Mouse (Mus musculus) embryonic facial prominence, embryonic 15.5 days (tissue): ENCODE data around the gene Ddx46. TPM values are rescaled to one million over a fixed set of nuclear protein-coding genes. Genes with fewer than 3 reads are reported as not detected.

Source experiments
- ATAC-seq: fragments of 200-750 bp; cut with Nextera tagmentation; 2 replicates; pipeline ENCODE4 v1.8.0; 2017; ENCODE audit warnings: low read depth, moderate TSS enrichment; ENCODE audit not compliant: insufficient number of reproducible peaks, low FRiP score, low TSS enrichment
- H3K27ac ChIP-seq: fragments of 300-500 bp; sonication (generic); replicated peaks from 2 replicates; pipeline ENCODE4 v1.5.1; 2015; ENCODE audit warnings: mild to moderate bottlenecking, inconsistent platforms
- H3K27me3 ChIP-seq: fragments of 300-500 bp; sonication (generic); 2 replicates; pipeline ENCODE4 v1.6.1; 2015; ENCODE audit warnings: inconsistent platforms
- H3K36me3 ChIP-seq: fragments of 300-500 bp; sonication (generic); 2 replicates; pipeline ENCODE4 v1.6.1; 2015; ENCODE audit warnings: mild to moderate bottlenecking, inconsistent platforms
- H3K4me1 ChIP-seq: fragments of 300-500 bp; sonication (generic); 2 replicates; pipeline ENCODE4 v1.6.1; 2015; ENCODE audit warnings: inconsistent platforms
- H3K4me2 ChIP-seq: fragments of 300-500 bp; sonication (generic); replicated peaks from 2 replicates; pipeline ENCODE4 v1.6.1; 2015; ENCODE audit warnings: mild to moderate bottlenecking, inconsistent platforms
- H3K4me3 ChIP-seq: fragments of 300-500 bp; sonication (generic); replicated peaks from 2 replicates; pipeline ENCODE4 v1.5.1; 2015; ENCODE audit warnings: mild to moderate bottlenecking, inconsistent platforms
- H3K9ac ChIP-seq: fragments of 300-500 bp; sonication (generic); 2 replicates; pipeline ENCODE4 v1.6.1; 2015; ENCODE audit warnings: inconsistent platforms
- H3K9me3 ChIP-seq: fragments of 300-500 bp; sonication (generic); replicated peaks from 2 replicates; pipeline ENCODE4 v1.6.1; 2016; ENCODE audit warnings: inconsistent platforms
- WGBS: fragments of 180-500 bp; shearing (Covaris S2); methylation state at CpG from one replicate; pipeline ENCODE4 v1.1.7; 2015; 5-methylcytosine and 5-hydroxymethylcytosine counted together
- polyA plus RNA-seq: library from polyadenylated mRNA; unstranded; fragments of >200 nt; fragmentation: Nextera tagmentation; extraction: Ambion mirVana; gene quantifications from 2 replicates; pipeline ENCODE4 v1.2.1, GENCODE M21; 2015

Ddx46 gene
- polyA plus RNA-seq, result 31.0 and 32.1 TPM in 2 replicates

DNA sequence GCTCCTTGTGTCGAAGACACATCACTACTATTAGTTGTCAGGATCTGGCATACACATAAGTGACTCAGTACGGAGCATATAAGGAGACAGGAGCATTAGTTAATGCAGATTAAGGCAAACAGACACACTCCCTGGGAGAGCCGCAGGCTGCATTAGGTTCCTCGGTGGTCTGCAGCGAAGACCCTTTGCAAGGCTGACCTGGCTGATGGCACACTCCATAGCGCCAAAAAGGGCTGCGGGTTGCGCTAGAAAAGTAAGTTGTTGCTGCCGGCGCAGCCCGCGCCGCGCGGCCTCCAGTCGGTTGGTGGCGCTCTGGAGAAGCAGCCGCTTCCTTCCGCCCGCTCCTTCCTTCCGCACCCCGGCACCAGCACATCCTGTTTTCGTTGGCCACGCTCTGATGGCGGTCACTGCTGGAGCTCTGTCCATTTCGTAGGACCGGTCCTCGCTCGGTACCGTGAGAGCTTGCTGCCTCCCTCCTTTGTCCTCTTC is at the start of gene Ddx46:
Gene Ddx46, plus strand, starts transcription at position 389 of the 489 bp plus-strand sequence.
- Histone ChIP-seq H3K36me3 (peaks cover 34% of the 10 kb centered on the region), H3K9me3 (no peaks in the 10 kb centered on the region), H3K27me3 (no peaks in the 10 kb centered on the region), H3K27ac (no peak within 1 kb of the TSS), H3K9ac (peak within 1 kb of the TSS; percentile 82), H3K4me1 (peaks cover 17% of the 10 kb centered on the region), H3K4me3 (peak within 1 kb of the TSS; percentile 97), H3K4me2 (peak within 1 kb of the TSS; percentile 76)
- ATAC-seq, result peak; percentile 88
- 5% methylated on average over 30 of the region's 30 CpGs for WGBS

DNA sequence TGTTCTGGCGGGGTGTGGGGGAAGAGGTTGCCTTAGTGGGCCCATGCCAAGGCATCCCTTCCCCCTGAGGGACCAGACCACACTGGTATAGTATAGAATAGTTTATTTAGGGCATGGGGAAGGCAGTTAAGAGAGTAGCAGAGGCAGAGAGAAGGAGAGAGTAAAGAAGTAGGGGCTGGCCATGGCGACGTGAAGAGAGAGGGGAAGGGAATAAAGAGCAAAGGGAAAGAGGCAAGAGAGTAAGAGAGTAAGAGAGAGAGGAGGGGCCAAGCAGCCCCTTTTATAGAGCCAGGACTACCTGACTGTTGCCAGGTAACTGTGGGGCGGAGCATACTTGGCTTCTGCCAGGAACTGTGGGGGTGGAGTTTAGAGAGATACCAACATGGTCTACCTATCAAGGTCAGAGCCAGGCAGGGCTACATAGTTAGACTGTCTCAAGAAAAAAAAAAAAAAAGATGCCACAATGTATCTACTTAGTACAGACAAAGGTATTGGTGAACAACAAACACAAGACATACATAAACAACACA is 42.8 kb upstream of the Ddx46 start:
- H3K27ac ChIP-seq, result no peak overlapping the region
- peaks cover 28% of the 10 kb centered on the region for H3K36me3 ChIP-seq
- no peak for ATAC-seq
- 67% methylated on average over 4 of the region's 4 CpGs for WGBS
- H3K4me1 ChIP-seq, result peaks cover 11% of the 10 kb centered on the region
- H3K4me3 ChIP-seq, result no peak overlapping the region
- H3K27me3 ChIP-seq, result no peaks in the 10 kb centered on the region
- H3K9me3 ChIP-seq, result no peaks in the 10 kb centered on the region
- no peak overlapping the region for H3K9ac ChIP-seq
- no peak overlapping the region for H3K4me2 ChIP-seq

DNA sequence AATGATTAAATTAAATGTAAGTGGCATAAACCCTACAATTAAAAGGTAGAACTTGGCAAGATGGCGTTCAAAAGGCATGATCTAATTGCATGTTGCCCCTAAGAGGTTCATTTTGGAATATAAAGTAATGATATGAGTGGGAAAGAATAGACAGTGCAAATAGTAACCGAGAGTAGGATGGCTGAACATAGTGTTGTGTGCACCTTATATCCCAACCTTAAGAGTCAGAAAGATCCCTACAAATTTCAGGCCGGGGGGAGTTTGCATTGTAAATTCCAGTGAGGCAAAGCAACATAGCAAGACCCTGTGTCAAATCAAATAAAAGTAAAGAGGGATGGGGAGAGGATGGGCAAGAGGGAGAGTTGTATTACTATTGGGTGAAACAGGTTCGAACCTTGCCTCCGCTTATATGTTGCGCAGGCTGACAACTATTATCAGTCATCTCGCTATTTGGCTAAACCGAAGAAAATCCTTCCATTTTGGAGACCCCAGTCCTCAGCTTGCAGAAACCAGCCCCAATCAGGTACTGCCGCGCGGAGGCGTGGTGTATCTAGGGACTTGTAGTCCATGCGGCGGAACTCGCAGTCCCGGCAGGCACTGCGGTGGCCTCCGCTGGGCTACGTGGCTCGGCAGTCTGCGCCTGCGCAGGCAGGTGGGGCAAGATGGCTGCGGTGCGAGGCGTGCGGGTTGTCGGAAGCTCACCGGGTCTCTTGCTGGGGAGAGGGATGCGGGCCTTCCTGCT is 42.1 kb upstream of the Ddx46 start:
- Histone ChIP-seq H3K36me3 (peaks cover 33% of the 10 kb centered on the region), H3K27ac (peak overlapping the region; percentile 56), H3K4me1 (peaks cover 11% of the 10 kb centered on the region), H3K9me3 (no peaks in the 10 kb centered on the region), H3K4me3 (peak overlapping the region; percentile 82), H3K9ac (peak overlapping the region; percentile 72), H3K27me3 (no peaks in the 10 kb centered on the region), H3K4me2 (peak overlapping the region; percentile 57)
- 4% methylated on average over 29 of the region's 29 CpGs for WGBS
- ATAC-seq, result peak; percentile 99

DNA sequence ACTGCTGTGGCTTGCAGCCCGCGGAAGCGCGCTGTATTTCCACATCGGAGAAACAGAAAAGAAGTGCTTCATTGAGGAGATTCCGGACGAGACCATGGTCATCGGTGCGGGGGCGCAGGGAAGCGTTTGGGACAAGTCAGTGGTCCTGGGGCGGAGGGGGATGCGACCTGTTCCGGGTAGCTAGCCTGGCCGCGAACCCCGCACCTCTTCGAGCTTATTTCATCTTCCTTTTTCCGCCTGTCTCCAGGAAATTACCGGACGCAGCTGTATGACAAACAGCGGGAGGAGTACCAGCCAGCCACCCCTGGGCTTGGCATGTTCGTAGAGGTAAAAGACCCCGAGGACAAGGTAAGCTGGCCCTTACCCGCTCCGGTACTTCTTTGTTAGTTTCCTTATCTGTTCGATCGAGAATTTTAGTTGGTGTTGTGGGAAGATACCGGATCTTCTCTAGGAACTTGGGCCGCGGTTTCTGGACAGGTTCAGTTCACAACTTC is 41.5 kb upstream of the Ddx46 start:
- peak overlapping the region; percentile 72 for H3K9ac ChIP-seq
- peak overlapping the region; percentile 57 for H3K4me2 ChIP-seq
- WGBS, result 1% methylated on average over 31 of the region's 31 CpGs
- peak; percentile 35; the same call in 1 of the 2 replicates for ATAC-seq
- H3K27me3 ChIP-seq, result no peaks in the 10 kb centered on the region
- no peaks in the 10 kb centered on the region for H3K9me3 ChIP-seq
- H3K4me1 ChIP-seq, result peaks cover 11% of the 10 kb centered on the region
- H3K27ac ChIP-seq, result peak overlapping the region; percentile 56; the same call in 1 of the 2 replicates
- H3K4me3 ChIP-seq, result peak overlapping the region; percentile 82
- peaks cover 40% of the 10 kb centered on the region for H3K36me3 ChIP-seq

GRCm38 (mm10) chr13:55595375-55595774 is 39.5 kb upstream of the Ddx46 start:
- Histone ChIP-seq H3K27me3 (no peaks in the 10 kb centered on the region), H3K4me2 (no peak overlapping the region), H3K4me3 (no peak overlapping the region), H3K9ac (no peak overlapping the region), H3K36me3 (peaks cover 42% of the 10 kb centered on the region), H3K9me3 (no peaks in the 10 kb centered on the region), H3K27ac (no peak overlapping the region), H3K4me1 (peaks cover 16% of the 10 kb centered on the region)
- no peak for ATAC-seq
- WGBS, result 90% methylated on average over 12 of the region's 12 CpGs

GRCm38 (mm10) chr13:55596802-55597201 is 38.0 kb upstream of the Ddx46 start:
- Histone ChIP-seq H3K27ac (no peak overlapping the region), H3K4me3 (no peak overlapping the region), H3K36me3 (peaks cover 42% of the 10 kb centered on the region), H3K27me3 (no peaks in the 10 kb centered on the region), H3K4me2 (no peak overlapping the region), H3K9ac (no peak overlapping the region), H3K9me3 (no peaks in the 10 kb centered on the region), H3K4me1 (peaks cover 23% of the 10 kb centered on the region)
- WGBS, result 92% methylated on average over 12 of the region's 12 CpGs
- no peak for ATAC-seq

- peak within 1 kb of the TSS; percentile 71 for H3K4me2 ChIP-seq
- H3K36me3 ChIP-seq, result peaks cover 46% of the 10 kb centered on the region
- H3K4me3 ChIP-seq, result peak within 1 kb of the TSS; percentile 95
- WGBS, result 9% methylated on average over 51 of the region's 51 CpGs
- no peaks in the 10 kb centered on the region for H3K9me3 ChIP-seq
- peak within 1 kb of the TSS; percentile 55 for H3K27ac ChIP-seq
- ATAC-seq, result peak; percentile 77; the same call in 1 of the 2 replicates
- no peaks in the 10 kb centered on the region for H3K27me3 ChIP-seq
- H3K4me1 ChIP-seq, result peaks cover 13% of the 10 kb centered on the region
- H3K9ac ChIP-seq, result peak within 1 kb of the TSS; percentile 85
Measured at GRCm38 (mm10) chr13:55599566-55600540, 35.0 kb upstream of the Ddx46 start, which contains the start of gene B4galt7. Gene B4galt7 (plus strand): TSS chr13:55599896.

DNA sequence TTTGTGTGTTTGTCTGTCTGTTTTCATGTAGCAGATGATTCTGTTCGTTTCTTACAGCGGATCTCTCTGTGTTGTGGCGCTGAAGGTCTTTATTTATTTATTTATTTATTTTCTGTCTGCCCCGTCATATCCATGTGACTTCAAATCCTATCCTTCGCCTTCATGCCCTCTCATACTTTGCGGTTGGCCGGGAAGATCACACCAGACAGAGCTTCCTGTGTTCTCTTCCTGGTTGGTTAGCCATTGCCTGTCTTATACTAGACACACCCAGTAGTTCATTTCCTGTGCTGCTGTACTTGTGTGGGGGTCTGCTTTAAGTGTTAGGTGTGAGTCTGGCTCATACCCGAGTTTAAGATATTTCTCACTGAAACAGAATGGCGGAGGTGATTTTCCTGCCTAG is 34.2 kb upstream of the Ddx46 start:
- H3K4me2 ChIP-seq, result peak overlapping the region; percentile 71
- H3K36me3 ChIP-seq, result peaks cover 38% of the 10 kb centered on the region
- peak overlapping the region; percentile 85 for H3K9ac ChIP-seq
- ATAC-seq, result no peak
- 18% methylated on average over 9 of the region's 9 CpGs for WGBS
- H3K27ac ChIP-seq, result peak overlapping the region; percentile 55; the same call in 1 of the 2 replicates
- peaks cover 13% of the 10 kb centered on the region for H3K4me1 ChIP-seq
- H3K4me3 ChIP-seq, result peak overlapping the region; percentile 95
- H3K9me3 ChIP-seq, result no peaks in the 10 kb centered on the region
- no peaks in the 10 kb centered on the region for H3K27me3 ChIP-seq

DNA sequence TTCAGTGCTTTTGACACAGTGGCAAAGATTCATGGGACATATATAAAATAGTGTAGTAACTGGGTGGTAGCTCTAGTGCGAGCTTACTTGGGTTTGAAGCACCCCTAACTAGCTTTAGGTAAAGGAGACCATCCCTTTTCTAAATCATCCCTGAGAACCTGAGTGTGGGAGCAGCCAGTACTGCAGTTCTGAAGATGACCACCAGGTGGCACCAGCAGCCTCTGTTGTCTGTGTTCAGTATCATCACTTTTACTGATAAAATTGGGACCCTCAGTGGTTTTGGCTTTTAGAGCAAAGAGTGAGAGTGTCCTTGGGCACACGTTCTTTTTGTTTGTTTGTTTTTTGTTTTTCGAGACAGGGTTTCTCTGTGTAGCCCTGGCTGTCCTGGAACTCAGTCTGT is 33.2 kb upstream of the Ddx46 start:
- H3K4me2 ChIP-seq, result no peak overlapping the region
- H3K4me3 ChIP-seq, result no peak overlapping the region
- WGBS, result 7% methylated on average over 3 of the region's 3 CpGs
- ATAC-seq, result no peak
- H3K9me3 ChIP-seq, result no peaks in the 10 kb centered on the region
- H3K36me3 ChIP-seq, result peaks cover 29% of the 10 kb centered on the region
- no peaks in the 10 kb centered on the region for H3K27me3 ChIP-seq
- H3K9ac ChIP-seq, result no peak overlapping the region
- H3K27ac ChIP-seq, result no peak overlapping the region
- H3K4me1 ChIP-seq, result peaks cover 13% of the 10 kb centered on the region

DNA sequence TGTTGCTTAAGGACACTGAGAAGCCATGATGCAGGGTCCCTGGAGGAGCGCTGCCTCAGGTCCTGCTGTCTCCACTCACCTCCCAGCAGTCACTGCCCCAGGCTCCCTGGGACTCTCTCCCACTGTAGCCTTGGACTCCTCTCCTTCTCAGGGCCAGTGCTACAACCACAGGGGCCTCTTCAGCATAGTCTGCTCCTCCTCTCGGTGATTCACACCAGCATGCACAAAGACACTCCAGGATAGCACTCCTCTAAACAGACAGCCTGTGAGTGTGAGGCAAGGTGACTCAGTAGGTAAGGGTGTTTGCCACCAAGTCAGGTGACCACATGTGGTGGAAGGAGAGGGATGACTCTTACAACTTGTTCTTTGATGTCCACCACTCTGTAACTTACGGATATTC is 30.2 kb upstream of the Ddx46 start:
- no peaks in the 10 kb centered on the region for H3K9me3 ChIP-seq
- H3K36me3 ChIP-seq, result peaks cover 40% of the 10 kb centered on the region
- 90% methylated on average over 3 of the region's 3 CpGs for WGBS
- H3K4me1 ChIP-seq, result peaks cover 9% of the 10 kb centered on the region
- no peak overlapping the region for H3K9ac ChIP-seq
- H3K4me2 ChIP-seq, result no peak overlapping the region
- no peak overlapping the region for H3K27ac ChIP-seq
- H3K4me3 ChIP-seq, result no peak overlapping the region
- H3K27me3 ChIP-seq, result no peaks in the 10 kb centered on the region
- ATAC-seq, result no peak
